Comparison of ENCODE assay signal across 31 mouse cellular contexts in the genomic region with DNA sequence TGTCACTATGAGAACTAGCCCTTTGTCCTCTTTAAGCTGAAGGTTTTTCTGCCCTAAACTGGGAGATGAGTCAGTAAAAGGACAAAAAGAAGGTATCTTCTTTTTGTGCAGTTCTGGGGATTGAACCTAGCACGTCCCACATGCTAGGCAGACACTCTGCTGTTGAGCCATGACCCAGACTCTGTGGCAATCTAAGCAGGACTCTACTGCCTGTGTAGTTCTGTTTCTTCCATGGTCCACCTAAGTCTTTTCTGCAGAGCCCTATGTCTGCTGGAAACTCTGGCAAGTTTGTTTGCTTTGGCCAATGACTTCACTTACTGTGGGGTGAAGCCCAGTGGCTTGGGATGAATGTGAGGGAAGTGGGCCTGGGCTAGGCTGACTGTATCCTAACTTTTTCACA. TPM values are rescaled to one million over a fixed set of nuclear protein-coding genes. Genes with fewer than 3 reads are reported as not detected.
DNase-seq lines count a peak whose midpoint lies in the region; ATAC-seq and TF ChIP-seq lines count a peak whose summit lies in the region.
"Had no signal": no experiment of that assay in that cellular context is flagged by ENCODE, and none has a peak within 500 bp of the region (broad histone marks: within the 10 kb centered on the region; RNA-seq: fewer than 3 reads in every experiment).

No protein-coding gene starts in this region.

- no peak for TF ChIP-seq CTCF in liver, postnatal 0 days (IDR thresholded peaks at IDR 0.05; ENCODE audit: low read depth)
- no peak for TF ChIP-seq CTCF in G1E (IDR thresholded peaks at IDR 0.05; ENCODE audit: low read depth, low read length)

- H3K36me3 ChIP-seq in heart, embryonic 10.5 days = peaks cover 20% of the 10 kb centered on the region
- H3K36me3 ChIP-seq in liver, embryonic 11.5 days (ENCODE audit: control insufficient read depth, insufficient read depth, low read length) = peaks cover 6% of the 10 kb centered on the region
- H3K36me3 ChIP-seq in liver, postnatal 0 days (replicated peaks; ENCODE audit: insufficient read depth, low read length) = peaks cover 11% of the 10 kb centered on the region; the same call in 1 of the 2 replicates
- H3K36me3 ChIP-seq in G1E (replicated peaks) = peaks cover 49% of the 10 kb centered on the region
- H3K36me3 ChIP-seq in liver, embryonic 15.5 days (replicated peaks) = peaks cover 20% of the 10 kb centered on the region
- peaks cover 2% of the 10 kb centered on the region; the same call in 1 of the 2 replicates for H3K36me3 ChIP-seq in midbrain, embryonic 14.5 days (ENCODE audit: control insufficient read depth, insufficient read depth, low read length)

- H3K4me2 ChIP-seq in liver, embryonic 11.5 days = peak overlapping the region; percentile 86
- H3K4me2 ChIP-seq in liver, postnatal 0 days (ENCODE audit: low read depth, low read length) = no peak overlapping the region
- no peak overlapping the region for H3K4me2 ChIP-seq in liver, embryonic 15.5 days
- no peak overlapping the region for H3K4me2 ChIP-seq in midbrain, embryonic 14.5 days (ENCODE audit: low read length)
- H3K4me2 ChIP-seq: hindbrain, embryonic 12.5 days; intestine, embryonic 15.5 days; midbrain, embryonic 11.5 days; neural tube, embryonic 12.5 days had no signal

- no peak for TF ChIP-seq EP300 in liver, postnatal 0 days (IDR thresholded peaks at IDR 0.05; ENCODE audit: low read depth)

- H3K27ac ChIP-seq in heart, embryonic 10.5 days = peak overlapping the region; percentile 42
- peak overlapping the region; percentile 80 for H3K27ac ChIP-seq in liver, embryonic 11.5 days (ENCODE audit: low read depth, low read length)
- H3K27ac ChIP-seq in liver, postnatal 0 days (ENCODE audit: low read depth) = no peak overlapping the region
- 0 out of 2 replicates have a peak overlapping the region, but pooled peaks have one; percentile 79 for H3K27ac ChIP-seq in liver, embryonic 15.5 days (replicated peaks)
- no peak overlapping the region for H3K27ac ChIP-seq in midbrain, embryonic 14.5 days (replicated peaks; ENCODE audit: low read depth, low read length)
- H3K27ac ChIP-seq: hindbrain, embryonic 12.5 days; hindbrain, postnatal 0 days; intestine, embryonic 15.5 days; layer of hippocampus, adult 2 months; neural tube, embryonic 12.5 days; stomach, postnatal 0 days had no signal

- peaks cover 24% of the 10 kb centered on the region for H3K27me3 ChIP-seq in heart, embryonic 10.5 days (ENCODE audit: insufficient read depth, poor library complexity, severe bottlenecking)
- H3K27me3 ChIP-seq in liver, embryonic 11.5 days (replicated peaks; ENCODE audit: control insufficient read depth, insufficient read depth, low read length) = no peaks in the 10 kb centered on the region
- H3K27me3 ChIP-seq in liver, postnatal 0 days (ENCODE audit: insufficient read depth, low read length) = no peaks in the 10 kb centered on the region
- no peaks in the 10 kb centered on the region for H3K27me3 ChIP-seq in G1E (ENCODE audit: insufficient read depth, low read length)
- H3K27me3 ChIP-seq in liver, embryonic 15.5 days = no peaks in the 10 kb centered on the region
- peaks cover 16% of the 10 kb centered on the region; the same call in 1 of the 2 replicates for H3K27me3 ChIP-seq in midbrain, embryonic 14.5 days (ENCODE audit: control insufficient read depth, insufficient read depth, low read length)
- H3K27me3 ChIP-seq: intestine, embryonic 15.5 days had no signal

- no peak overlapping the region for H3K4me3 ChIP-seq in heart, embryonic 10.5 days
- no peak overlapping the region for H3K4me3 ChIP-seq in liver, embryonic 11.5 days (ENCODE audit: low read depth, low read length)
- H3K4me3 ChIP-seq in liver, postnatal 0 days (ENCODE audit: low read depth, low read length) = no peak overlapping the region
- H3K4me3 ChIP-seq in G1E (ENCODE audit: low read depth, low read length) = peak overlapping the region; percentile 41; the same call in 1 of the 2 replicates
- no peak overlapping the region for H3K4me3 ChIP-seq in liver, embryonic 15.5 days (replicated peaks)
- H3K4me3 ChIP-seq in midbrain, embryonic 14.5 days (replicated peaks; ENCODE audit: low read depth, low read length) = no peak overlapping the region
- H3K4me3 ChIP-seq: hindbrain, embryonic 12.5 days; intestine, embryonic 15.5 days; layer of hippocampus, adult 2 months; myocyte; neural tube, embryonic 12.5 days had no signal

- peak overlapping the region; percentile 17; the same call in 1 of the 2 replicates for H3K9ac ChIP-seq in liver, embryonic 11.5 days (ENCODE audit: low read depth, low read length)
- H3K9ac ChIP-seq in liver, postnatal 0 days (replicated peaks) = no peak overlapping the region
- H3K9ac ChIP-seq in liver, embryonic 15.5 days = no peak overlapping the region
- no peak overlapping the region for H3K9ac ChIP-seq in midbrain, embryonic 14.5 days (replicated peaks; ENCODE audit: low read length)
- H3K9ac ChIP-seq: hindbrain, embryonic 12.5 days; intestine, embryonic 15.5 days; neural tube, embryonic 12.5 days had no signal

- no peak for DNase-seq in heart, embryonic 10.5 days (ENCODE audit: low spot score)
- no peak for DNase-seq in heart, postnatal 14 days
- no peak for DNase-seq in liver, embryonic 11.5 days (ENCODE audit: low spot score)
- DNase-seq in liver, postnatal 0 days = no peak
- no peak for DNase-seq in G1E (ENCODE audit: low spot score)
- DNase-seq in midbrain, embryonic 14.5 days = no peak
- DNase-seq: adrenal gland, postnatal 10 days; cerebellum, postnatal 25 days; kidney, adult 2 months; kidney, postnatal 36 days; lung, postnatal 36 days; right cerebral cortex, adult 18-20 months; thymus, postnatal 4 days had no signal

- intact Hi-C loops in heart, postnatal 14 days (cut with DNase I) = no loop called here

- no peak for ATAC-seq in liver, embryonic 11.5 days (replicated peaks; ENCODE audit: low FRiP score)
- ATAC-seq in liver, postnatal 0 days = no peak
- ATAC-seq in G1E (ENCODE audit: extremely low read depth, insufficient number of reproducible peaks, low FRiP score, poor library complexity, severe bottlenecking) = no peak
- ATAC-seq in liver, embryonic 15.5 days (ENCODE audit: insufficient read depth) = no peak
- no peak for ATAC-seq in midbrain, embryonic 14.5 days (ENCODE audit: low FRiP score, low TSS enrichment)
- ATAC-seq: CD4-positive, CD25-positive, alpha-beta regulatory T cell, adult 4 months; forebrain, embryonic 16.5 days; hindbrain, postnatal 0 days; intestine, embryonic 15.5 days had no signal

- WGBS in heart, embryonic 10.5 days = 87% methylated on average over 1 of the region's 1 CpGs
- 68% methylated on average over 1 of the region's 1 CpGs for WGBS in liver, embryonic 11.5 days
- 48% methylated on average over 1 of the region's 1 CpGs for WGBS in liver, postnatal 0 days (ENCODE audit: insufficient replicate concordance)
- WGBS in liver, embryonic 15.5 days (ENCODE audit: insufficient replicate concordance) = 59% methylated on average over 1 of the region's 1 CpGs
- WGBS in midbrain, embryonic 14.5 days = 75% methylated on average over 1 of the region's 1 CpGs

- no peaks in the 10 kb centered on the region for H3K9me3 ChIP-seq in heart, embryonic 10.5 days
- no peaks in the 10 kb centered on the region for H3K9me3 ChIP-seq in liver, embryonic 11.5 days (ENCODE audit: control insufficient read depth, low read length)
- H3K9me3 ChIP-seq in liver, postnatal 0 days (ENCODE audit: low read length) = no peaks in the 10 kb centered on the region
- H3K9me3 ChIP-seq in G1E (replicated peaks) = peaks cover under 1% of the 10 kb centered on the region; the same call in 1 of the 2 replicates
- H3K9me3 ChIP-seq in liver, embryonic 15.5 days (replicated peaks) = no peaks in the 10 kb centered on the region
- H3K9me3 ChIP-seq in midbrain, embryonic 14.5 days (ENCODE audit: control insufficient read depth, low read length) = no peaks in the 10 kb centered on the region
- H3K9me3 ChIP-seq: hindbrain, embryonic 12.5 days; intestine, embryonic 15.5 days; neural tube, embryonic 12.5 days had no signal

- H3K4me1 ChIP-seq in heart, embryonic 10.5 days = peaks cover 31% of the 10 kb centered on the region
- H3K4me1 ChIP-seq in liver, embryonic 11.5 days (replicated peaks; ENCODE audit: control insufficient read depth, insufficient read depth, low read length) = peaks cover 40% of the 10 kb centered on the region
- peaks cover 23% of the 10 kb centered on the region for H3K4me1 ChIP-seq in liver, postnatal 0 days (ENCODE audit: insufficient read depth)
- H3K4me1 ChIP-seq in G1E (ENCODE audit: insufficient read depth, low read depth, low read length) = peaks cover 85% of the 10 kb centered on the region
- peaks cover 56% of the 10 kb centered on the region for H3K4me1 ChIP-seq in liver, embryonic 15.5 days (replicated peaks)
- H3K4me1 ChIP-seq in midbrain, embryonic 14.5 days (ENCODE audit: control insufficient read depth, insufficient read depth, low read length) = no peaks in the 10 kb centered on the region

RNA-seq across cellular contexts. Expression of a gene that starts 2.2 kb away (rescaled TPM):
- polyA plus RNA-seq in heart, embryonic 10.5 days (2016; fragmentation: Nextera tagmentation; extraction: Ambion mirVana) = 2.5 and 3.1 TPM in 2 replicates
- 1 to 10 TPM; 4.3 to 5.8 TPM for total RNA-seq in heart, postnatal 14 days (2021)
- polyA plus RNA-seq in liver, embryonic 11.5 days (2014; fragmentation: Nextera tagmentation; extraction: Ambion mirVana) = 9.7 and 10.5 TPM in 2 replicates
- 2.0 and 2.3 TPM in 2 replicates for polyA plus RNA-seq in liver, postnatal 0 days (2015; fragmentation: Nextera tagmentation; extraction: Ambion mirVana)
- 75.7 and 76.5 TPM in 2 replicates for total RNA-seq in G1E (2014; fragmentation: Nextera tagmentation)
- total RNA-seq in G1E (2017) = 41.0 and 48.6 TPM in 2 replicates
- 31.7 and 38.8 TPM in 2 replicates for polyA plus RNA-seq in G1E (2012)
- 3.4 and 3.7 TPM in 2 replicates for polyA plus RNA-seq in liver, embryonic 15.5 days (2015; fragmentation: Nextera tagmentation; extraction: Ambion mirVana)
- 0.50 and 1.4 TPM in 2 replicates for polyA plus RNA-seq in midbrain, embryonic 14.5 days (2014; fragmentation: Nextera tagmentation; extraction: Ambion mirVana)

RNA-seq across cellular contexts. Expression of a gene that starts 2.4 kb away (rescaled TPM):
- 0.36 and 0.58 TPM in 2 replicates for polyA plus RNA-seq in heart, embryonic 10.5 days (2016; fragmentation: Nextera tagmentation; extraction: Ambion mirVana)
- under 1 TPM in 1 of 2 experiments, not detected in 1; 0.45 TPM for total RNA-seq in heart, postnatal 14 days (2021)
- polyA plus RNA-seq in liver, embryonic 11.5 days (2014; fragmentation: Nextera tagmentation; extraction: Ambion mirVana) = 0.41 and 1.1 TPM in 2 replicates
- 0.27 and 0.70 TPM in 2 replicates for polyA plus RNA-seq in liver, postnatal 0 days (2015; fragmentation: Nextera tagmentation; extraction: Ambion mirVana)
- total RNA-seq in G1E (2014; fragmentation: Nextera tagmentation) (not detected in 2 replicates), G1E (2017) (0.16 and 0.23 TPM in 2 replicates)
- polyA plus RNA-seq in G1E (2012) = 1.0 and 1.3 TPM in 2 replicates
- polyA plus RNA-seq in liver, embryonic 15.5 days (2015; fragmentation: Nextera tagmentation; extraction: Ambion mirVana) = 0.10 TPM in 1 of 2 replicates, not detected in the other
- polyA plus RNA-seq in midbrain, embryonic 14.5 days (2014; fragmentation: Nextera tagmentation; extraction: Ambion mirVana) = 0.53 TPM in 1 of 2 replicates, not detected in the other
- total RNA-seq: adrenal gland, postnatal 10 days; gastrocnemius, adult 8-10 months; heart, postnatal 25 days; hindbrain, postnatal 0 days; layer of hippocampus, adult 2 months; layer of hippocampus, postnatal 25 days; left cerebral cortex, postnatal 10 days; megakaryocyte, adult 5-6 weeks had no signal
- polyA plus RNA-seq: CD4-positive, CD25-positive, alpha-beta regulatory T cell, adult 4 months; forebrain, embryonic 16.5 days; hindbrain, embryonic 12.5 days; kidney, embryonic 16.5 days; liver, embryonic 16.5 days; neural tube, embryonic 12.5 days had no signal

RNA-seq across cellular contexts. Expression of a gene that starts 9.8 kb away (rescaled TPM):
- 873 and 1,060 TPM in 2 replicates for polyA plus RNA-seq in heart, embryonic 10.5 days (2016; fragmentation: Nextera tagmentation; extraction: Ambion mirVana)
- 100 to 1,000 TPM; 573 to 686 TPM for total RNA-seq in heart, postnatal 14 days (2021)
- 1,710 and 1,879 TPM in 2 replicates for polyA plus RNA-seq in liver, embryonic 11.5 days (2014; fragmentation: Nextera tagmentation; extraction: Ambion mirVana)
- 938 and 993 TPM in 2 replicates for polyA plus RNA-seq in liver, postnatal 0 days (2015; fragmentation: Nextera tagmentation; extraction: Ambion mirVana)
- total RNA-seq in G1E (2014; fragmentation: Nextera tagmentation) (1,386 and 1,478 TPM in 2 replicates), G1E (2017) (2,356 and 2,406 TPM in 2 replicates)
- 5,469 and 6,084 TPM in 2 replicates for polyA plus RNA-seq in G1E (2012)
- 534 and 633 TPM in 2 replicates for polyA plus RNA-seq in liver, embryonic 15.5 days (2015; fragmentation: Nextera tagmentation; extraction: Ambion mirVana)
- 746 and 846 TPM in 2 replicates for polyA plus RNA-seq in midbrain, embryonic 14.5 days (2014; fragmentation: Nextera tagmentation; extraction: Ambion mirVana)

RNA-seq across cellular contexts. Expression of a gene that starts 14.2 kb away (rescaled TPM):
- polyA plus RNA-seq in heart, embryonic 10.5 days (2016; fragmentation: Nextera tagmentation; extraction: Ambion mirVana) = 1,266 and 1,534 TPM in 2 replicates
- total RNA-seq in heart, postnatal 14 days (2021) = 100 to 1,000 TPM; 582 to 636 TPM
- 2,085 and 2,209 TPM in 2 replicates for polyA plus RNA-seq in liver, embryonic 11.5 days (2014; fragmentation: Nextera tagmentation; extraction: Ambion mirVana)
- polyA plus RNA-seq in liver, postnatal 0 days (2015; fragmentation: Nextera tagmentation; extraction: Ambion mirVana) = 681 and 696 TPM in 2 replicates
- total RNA-seq in G1E (2014; fragmentation: Nextera tagmentation) = 916 and 1,000 TPM in 2 replicates
- total RNA-seq in G1E (2017) = 1,298 and 1,329 TPM in 2 replicates
- polyA plus RNA-seq in G1E (2012) = 151 and 217 TPM in 2 replicates
- polyA plus RNA-seq in liver, embryonic 15.5 days (2015; fragmentation: Nextera tagmentation; extraction: Ambion mirVana) = 673 and 768 TPM in 2 replicates
- 915 and 960 TPM in 2 replicates for polyA plus RNA-seq in midbrain, embryonic 14.5 days (2014; fragmentation: Nextera tagmentation; extraction: Ambion mirVana)

RNA-seq across cellular contexts. Expression of a gene that starts 15.7 kb away (rescaled TPM):
- polyA plus RNA-seq in heart, embryonic 10.5 days (2016; fragmentation: Nextera tagmentation; extraction: Ambion mirVana) = 97.8 and 102 TPM in 2 replicates
- total RNA-seq in heart, postnatal 14 days (2021) = 10 to 100 TPM; 27.7 to 31.2 TPM
- 86.2 and 87.7 TPM in 2 replicates for polyA plus RNA-seq in liver, embryonic 11.5 days (2014; fragmentation: Nextera tagmentation; extraction: Ambion mirVana)
- polyA plus RNA-seq in liver, postnatal 0 days (2015; fragmentation: Nextera tagmentation; extraction: Ambion mirVana) = 37.6 and 37.8 TPM in 2 replicates
- 82.8 and 124 TPM in 2 replicates for total RNA-seq in G1E (2014; fragmentation: Nextera tagmentation)
- 60.9 and 68.4 TPM in 2 replicates for total RNA-seq in G1E (2017)
- 46.4 TPM in 2 replicates for polyA plus RNA-seq in G1E (2012)
- 42.2 and 46.8 TPM in 2 replicates for polyA plus RNA-seq in liver, embryonic 15.5 days (2015; fragmentation: Nextera tagmentation; extraction: Ambion mirVana)
- 92.8 and 96.2 TPM in 2 replicates for polyA plus RNA-seq in midbrain, embryonic 14.5 days (2014; fragmentation: Nextera tagmentation; extraction: Ambion mirVana)

Comparison
In these comparisons a context has a peak if more than half of its experiments do, and no peak if none do; other contexts are left out.
1. H3K27ac ChIP-seq: peak in heart, embryonic 10.5 days (single experiment), liver, embryonic 11.5 days (single experiment) and liver, embryonic 15.5 days (single experiment); none in liver, postnatal 0 days (single experiment) and midbrain, embryonic 14.5 days (single experiment).